Mouse (Mus musculus) heart, embryonic 14.5 days (tissue): ENCODE measurements around the gene Ttc21a. TPM values are rescaled to one million over a fixed set of nuclear protein-coding genes. Genes with fewer than 3 reads are reported as not detected.

Experiments used
- ATAC-seq: fragments of 200-750 bp; cut with Nextera tagmentation; 2 replicates; pipeline ENCODE4 v1.8.0; 2017; ENCODE audit warnings: low read depth, moderate TSS enrichment; ENCODE audit not compliant: insufficient number of reproducible peaks, insufficient read depth, low FRiP score
- H3K27ac ChIP-seq, 2 experiments: fragments of 200-500 bp in 1 of 2; fragments of 300-500 bp in 1 of 2; sonication (generic) in 1 of 2; replicated peaks in 1 of 2; 2 replicates each; pipeline ENCODE4 v1.5.1; 2012 to 2014; ENCODE audit warnings: low read depth in 2 of 2, low read length in 2 of 2, control low read depth in 1 of 2, mild to moderate bottlenecking in 1 of 2, mixed read lengths in 1 of 2; ENCODE audit not compliant: control insufficient read depth in 1 of 2, insufficient read depth in 1 of 2
- H3K27me3 ChIP-seq: fragments of 300-500 bp; sonication (generic); 2 replicates; pipeline ENCODE4 v1.6.1; 2014; ENCODE audit warnings: mild to moderate bottlenecking, low read length, control low read depth; ENCODE audit not compliant: control insufficient read depth, insufficient read depth
- H3K36me3 ChIP-seq: fragments of 300-500 bp; sonication (generic); 2 replicates; pipeline ENCODE4 v1.6.1; 2014; ENCODE audit warnings: mild to moderate bottlenecking, control low read depth, low read length, mixed read lengths; ENCODE audit not compliant: control insufficient read depth, insufficient read depth
- H3K4me1 ChIP-seq, 2 experiments: fragments of 200-500 bp in 1 of 2; fragments of 300-500 bp in 1 of 2; sonication (generic) in 1 of 2; 2 replicates each; pipeline ENCODE4 v1.6.1; 2012 to 2014; ENCODE audit warnings: low read length in 2 of 2, control low read depth in 1 of 2, mixed read lengths in 1 of 2; ENCODE audit not compliant: control insufficient read depth in 2 of 2, insufficient read depth in 2 of 2
- H3K4me2 ChIP-seq: fragments of 300-500 bp; sonication (generic); 2 replicates; pipeline ENCODE4 v1.6.1; 2014; ENCODE audit warnings: mild to moderate bottlenecking, low read length
- H3K4me3 ChIP-seq, 2 experiments: fragments of 200-500 bp in 1 of 2; fragments of 300-500 bp in 1 of 2; sonication (generic) in 1 of 2; 2 replicates each; pipeline ENCODE4 v1.5.1; 2012 to 2014; ENCODE audit warnings: low read length in 2 of 2, mild to moderate bottlenecking in 2 of 2, control low read depth in 1 of 2, low read depth in 1 of 2, moderate library complexity in 1 of 2; ENCODE audit not compliant: control insufficient read depth in 1 of 2, insufficient read depth in 1 of 2
- H3K9ac ChIP-seq: fragments of 300-500 bp; sonication (generic); 2 replicates; pipeline ENCODE4 v1.6.1; 2014; ENCODE audit warnings: mild to moderate bottlenecking, low read length
- H3K9me3 ChIP-seq: fragments of 300-500 bp; sonication (generic); 2 replicates; pipeline ENCODE4 v1.6.1; 2016; ENCODE audit warnings: low read length, control low read depth; ENCODE audit not compliant: control insufficient read depth
- WGBS: fragments of 180-500 bp; shearing (Covaris S2); extraction: QIAGEN DNeasy Blood & Tissue Kit; methylation state at CpG from one replicate; pipeline ENCODE4 v1.1.7; 2014; 5-methylcytosine and 5-hydroxymethylcytosine counted together
- polyA plus RNA-seq: library from polyadenylated mRNA; unstranded; fragments of >200 nt; fragmentation: Nextera tagmentation; extraction: Ambion mirVana; gene quantifications from 2 replicates; pipeline ENCODE4 v1.2.1, GENCODE M21; 2014

The Ttc21a gene
- polyA plus RNA-seq, 1 experiment from 2014 or later = 0.49 TPM

DNA sequence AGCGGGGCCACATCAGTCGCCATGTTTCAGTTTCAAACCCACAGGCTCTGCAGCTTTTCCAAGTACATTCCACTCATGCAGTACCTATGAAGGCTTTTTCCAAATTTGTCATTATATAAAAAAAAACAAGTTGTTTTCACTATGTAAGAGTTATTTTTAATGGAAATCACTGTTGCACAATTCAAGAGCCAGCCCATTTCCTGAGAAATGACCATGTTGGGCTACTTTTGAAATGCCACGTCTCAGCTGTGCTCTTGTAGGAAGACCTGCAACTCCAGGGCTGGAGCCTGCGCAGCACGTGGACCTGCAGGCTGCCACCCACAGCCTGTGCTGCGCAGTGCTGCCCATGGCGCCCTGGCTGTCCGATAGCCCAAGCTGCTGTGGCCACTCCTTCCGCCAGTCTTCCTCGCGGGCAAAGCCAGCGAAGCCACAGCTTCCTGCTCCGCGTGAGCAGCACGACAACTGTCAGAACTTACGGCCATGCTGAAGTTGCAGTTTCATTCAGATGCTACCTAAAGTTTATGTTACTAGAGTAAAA, 12.2 kb upstream of the Ttc21a start:
- ATAC-seq = no peak
- 88% methylated on average over 16 of the region's 16 CpGs for WGBS
- no peak overlapping the region for H3K4me3 ChIP-seq
- no peaks in the 10 kb centered on the region for H3K27me3 ChIP-seq
- no peak overlapping the region for H3K27ac ChIP-seq
- no peak overlapping the region for H3K4me2 ChIP-seq
- H3K9ac ChIP-seq = no peak overlapping the region
- H3K4me1 ChIP-seq = no peaks in the 10 kb centered on the region
- H3K9me3 ChIP-seq = no peaks in the 10 kb centered on the region
- H3K36me3 ChIP-seq = peaks cover 95% of the 10 kb centered on the region

DNA sequence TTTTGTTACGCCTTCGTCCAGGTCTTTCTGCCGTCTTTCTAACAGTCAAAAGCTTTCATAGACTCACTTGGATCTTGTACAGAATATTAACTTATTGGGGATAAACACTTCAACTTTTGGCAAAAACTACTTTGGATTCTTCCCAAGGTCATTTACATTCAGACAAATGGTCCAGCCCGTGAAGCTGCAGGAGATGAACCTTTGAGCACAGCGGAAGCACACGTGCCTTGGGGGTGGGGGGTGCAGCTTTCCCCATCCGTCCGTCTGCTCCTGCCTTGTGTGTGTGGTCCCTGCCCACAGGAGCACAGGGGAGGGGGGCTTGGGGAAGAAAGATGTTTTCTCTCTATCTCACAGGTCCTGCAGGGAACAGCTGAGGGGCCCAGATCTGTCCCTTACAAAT, 11.7 kb upstream of the Ttc21a start:
- Histone ChIP-seq H3K9me3 (no peaks in the 10 kb centered on the region), H3K36me3 (peaks cover 94% of the 10 kb centered on the region), H3K4me2 (no peak overlapping the region), H3K9ac (no peak overlapping the region), H3K4me1 (no peaks in the 10 kb centered on the region), H3K27ac (no peak overlapping the region), H3K4me3 (no peak overlapping the region), H3K27me3 (no peaks in the 10 kb centered on the region)
- ATAC-seq = no peak
- WGBS = 86% methylated on average over 8 of the region's 8 CpGs

DNA sequence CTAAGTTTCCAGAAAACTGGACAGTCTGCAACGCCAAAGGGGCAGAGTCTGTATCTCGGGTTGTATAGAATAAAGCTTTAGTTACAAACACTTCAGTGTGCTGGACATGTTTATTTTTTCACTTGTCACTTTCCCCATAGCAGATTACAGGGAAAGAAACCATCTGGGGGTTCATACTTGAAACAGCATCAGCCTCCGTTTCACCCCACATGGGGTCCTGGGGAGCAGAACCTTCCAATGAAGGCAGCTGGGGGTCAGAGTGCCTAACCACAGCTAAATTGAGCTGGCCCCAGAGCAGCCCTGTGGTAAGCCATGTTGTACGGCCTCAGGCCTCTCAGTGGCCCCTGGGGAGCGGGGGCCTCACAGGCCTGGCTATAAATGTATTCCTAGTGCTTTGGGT, 10.9 kb upstream of the Ttc21a start:
- no peaks in the 10 kb centered on the region for H3K4me1 ChIP-seq
- no peak overlapping the region for H3K4me2 ChIP-seq
- WGBS = 81% methylated on average over 5 of the region's 5 CpGs

DNA sequence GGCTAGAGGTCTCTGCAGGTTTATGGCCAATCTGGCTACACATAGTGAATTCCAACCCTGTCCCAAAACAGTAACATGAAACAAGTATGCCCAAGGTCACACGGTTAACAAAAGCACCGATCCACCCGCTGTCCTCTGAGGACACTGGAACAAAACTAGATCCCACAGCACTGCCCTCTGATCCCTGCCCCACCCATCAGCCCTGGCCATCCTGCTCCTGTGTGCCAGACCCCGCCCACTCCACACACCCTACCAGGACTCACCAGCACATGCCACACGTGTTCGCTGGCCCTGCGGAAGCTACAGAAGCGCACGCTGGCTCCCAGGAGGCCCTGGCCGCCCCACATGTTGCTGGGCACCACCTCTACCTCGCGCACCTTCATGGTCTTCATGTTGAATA, 5.0 kb upstream of the Ttc21a start:
- Histone ChIP-seq H3K4me2 (no peak overlapping the region), H3K9ac (no peak overlapping the region), H3K36me3 (peaks cover 51% of the 10 kb centered on the region), H3K27me3 (no peaks in the 10 kb centered on the region), H3K4me3 (no peak overlapping the region), H3K27ac (no peak overlapping the region), H3K9me3 (no peaks in the 10 kb centered on the region), H3K4me1 (peaks cover 5 to 7% of the 10 kb centered on the region in 2 experiments)
- 84% methylated on average over 12 of the region's 12 CpGs for WGBS
- no peak for ATAC-seq

More for the DNA sequence above, 10.9 kb upstream of the Ttc21a start:
- H3K4me3 ChIP-seq = no peak overlapping the region
- peaks cover 94% of the 10 kb centered on the region for H3K36me3 ChIP-seq
- H3K9ac ChIP-seq = no peak overlapping the region
- no peak for ATAC-seq
- no peaks in the 10 kb centered on the region for H3K27me3 ChIP-seq
- H3K27ac ChIP-seq = no peak overlapping the region
- H3K9me3 ChIP-seq = no peaks in the 10 kb centered on the region

DNA sequence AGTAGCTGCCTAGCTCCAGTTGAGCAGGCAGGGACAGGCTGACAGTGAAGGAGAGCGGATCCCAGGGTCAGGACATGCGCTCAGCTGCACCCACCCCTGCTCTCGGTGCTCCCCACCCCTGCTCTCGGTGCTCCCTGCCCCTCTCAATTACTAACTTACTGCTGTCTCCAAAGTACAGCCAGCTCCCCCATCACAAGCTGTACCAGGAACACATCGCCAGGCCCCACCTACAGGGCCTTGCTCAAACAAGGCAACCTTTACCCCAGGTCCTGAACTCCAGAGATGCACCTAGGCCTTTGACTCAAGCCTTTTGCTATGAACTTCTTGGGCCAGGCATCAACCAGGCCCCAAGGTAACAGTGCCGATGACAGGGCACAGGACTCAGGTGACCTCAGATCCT, 3.7 kb upstream of the Ttc21a start:
- Histone ChIP-seq H3K4me1 (peaks cover 8 to 11% of the 10 kb centered on the region in 2 experiments), H3K4me2 (no peak overlapping the region), H3K4me3 (no peak overlapping the region), H3K36me3 (peaks cover 38% of the 10 kb centered on the region), H3K9me3 (no peaks in the 10 kb centered on the region), H3K27ac (no peak overlapping the region), H3K27me3 (no peaks in the 10 kb centered on the region), H3K9ac (no peak overlapping the region)
- WGBS = 90% methylated on average over 5 of the region's 6 CpGs
- no peak for ATAC-seq

DNA sequence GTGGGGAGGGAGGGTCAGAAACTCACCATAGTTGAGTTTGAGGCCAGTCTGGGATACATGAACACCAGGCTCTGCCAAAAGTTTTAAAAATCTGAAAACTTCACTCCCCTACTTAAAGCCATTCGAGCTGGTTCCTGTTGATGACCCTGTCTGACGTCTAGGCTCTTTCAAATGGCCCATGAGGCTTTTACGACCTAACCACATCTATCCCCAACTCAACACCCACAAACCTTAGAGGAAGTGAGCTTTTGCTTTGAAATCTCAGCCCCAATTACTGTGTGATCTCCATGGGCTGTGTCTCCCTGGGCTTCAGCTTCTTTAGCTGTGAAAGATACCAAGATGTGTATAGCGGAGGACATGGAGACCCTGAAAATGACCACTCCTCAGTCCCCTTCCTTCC, 1.1 kb downstream of the Ttc21a start:
- H3K27me3 ChIP-seq = no peaks in the 10 kb centered on the region
- H3K9ac ChIP-seq = no peak overlapping the region
- no peak overlapping the region for H3K27ac ChIP-seq
- no peaks in the 10 kb centered on the region for H3K9me3 ChIP-seq
- no peak overlapping the region for H3K4me3 ChIP-seq
- ATAC-seq = no peak
- WGBS = 79% methylated on average over 4 of the region's 4 CpGs
- no peaks in the 10 kb centered on the region for H3K36me3 ChIP-seq
- peaks cover 8 to 11% of the 10 kb centered on the region in 2 experiments for H3K4me1 ChIP-seq
- no peak overlapping the region for H3K4me2 ChIP-seq

DNA sequence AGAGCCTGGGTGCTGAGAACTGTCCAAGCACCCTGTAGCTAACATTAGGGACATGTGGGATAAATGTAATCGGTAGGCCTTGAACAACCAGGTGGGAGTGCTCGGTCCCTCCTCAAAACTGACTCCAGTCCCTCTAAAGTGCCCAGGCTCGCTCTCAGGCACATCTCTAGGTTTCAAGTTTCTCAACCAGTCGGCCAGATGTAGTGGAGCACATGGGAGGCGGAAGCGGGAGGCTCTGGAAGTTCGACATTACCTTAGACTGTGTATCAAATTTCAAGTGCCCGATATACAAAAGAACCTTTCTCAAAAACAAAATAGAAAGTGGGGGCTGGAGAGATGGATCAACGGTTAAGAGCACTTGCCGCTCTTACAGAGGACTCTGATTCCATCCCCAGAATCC, 2.2 kb downstream of the Ttc21a start:
- Histone ChIP-seq H3K36me3 (no peaks in the 10 kb centered on the region), H3K4me3 (no peak overlapping the region)

DNA sequence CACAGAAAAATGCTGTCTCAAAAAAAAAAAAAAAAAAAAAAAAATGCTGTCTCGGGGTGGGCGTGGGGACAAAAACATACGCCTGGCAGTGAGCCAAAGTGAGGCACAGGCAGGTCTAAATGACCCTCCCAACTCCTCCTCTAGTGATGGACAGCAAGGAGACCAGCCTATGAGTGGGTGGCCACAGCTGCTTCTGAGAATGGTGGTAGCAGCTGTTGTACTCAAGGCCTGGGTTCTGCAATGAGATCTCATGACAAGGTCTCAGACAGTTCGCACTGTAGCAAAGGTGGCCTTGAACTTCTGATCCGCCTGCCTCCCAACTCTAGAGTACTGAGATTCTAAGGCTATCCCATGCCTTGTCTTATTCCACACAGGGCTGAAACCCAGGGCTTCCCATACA, 4.0 kb downstream of the Ttc21a start:
- Histone ChIP-seq H3K4me3 (no peak overlapping the region), H3K27ac (no peak overlapping the region), H3K4me2 (no peak overlapping the region), H3K9ac (no peak overlapping the region), H3K4me1 (peaks cover 5 to 9% of the 10 kb centered on the region in 2 experiments), H3K36me3 (no peaks in the 10 kb centered on the region), H3K9me3 (no peaks in the 10 kb centered on the region), H3K27me3 (no peaks in the 10 kb centered on the region)
- ATAC-seq = no peak
- WGBS = 71% methylated on average over 5 of the region's 5 CpGs

More for the DNA sequence above, 2.2 kb downstream of the Ttc21a start:
- Histone ChIP-seq H3K4me1 (peaks cover 8 to 11% of the 10 kb centered on the region in 2 experiments), H3K27me3 (no peaks in the 10 kb centered on the region), H3K9me3 (no peaks in the 10 kb centered on the region), H3K4me2 (no peak overlapping the region), H3K9ac (no peak overlapping the region), H3K27ac (no peak overlapping the region)
- 79% methylated on average over 10 of the region's 10 CpGs for WGBS
- no peak for ATAC-seq
